Mouse (Mus musculus) C2C12 (cell line): ENCODE results near the gene Nectin3. TPM values are rescaled to one million over a fixed set of nuclear protein-coding genes. Genes with fewer than 3 reads are reported as not detected.

ENCODE experiments used
- H3K27me3 ChIP-seq: one replicate; pipeline ENCODE4 v1.6.1; 2011; ENCODE audit not compliant: control insufficient read depth, insufficient read depth, insufficient read length
- H3K36me3 ChIP-seq: one replicate; pipeline ENCODE4 v1.6.1; 2011; ENCODE audit not compliant: control insufficient read depth, insufficient read depth
- H3K4me3 ChIP-seq: one replicate; pipeline ENCODE4 v1.5.1; 2011; ENCODE audit warnings: mild to moderate bottlenecking, control low read depth; ENCODE audit not compliant: poor library complexity, insufficient read depth, severe bottlenecking
- H3K79me2 ChIP-seq: one replicate; pipeline ENCODE4 v1.6.1; 2011; ENCODE audit not compliant: control insufficient read depth, insufficient read depth
- H3K79me3 ChIP-seq: one replicate; pipeline ENCODE4 v1.6.1; 2011; ENCODE audit warnings: low read depth, control low read depth
- H3ac ChIP-seq: one replicate; pipeline ENCODE3; 2011; ENCODE audit warnings: low read depth; ENCODE audit not compliant: control insufficient read depth, insufficient read length
- CEBPB ChIP-seq: IDR thresholded peaks from one replicate; pipeline ENCODE4 v1.6.1; 2011; ENCODE audit warnings: low read depth, mild to moderate bottlenecking, control low read depth, moderate library complexity
- CTCF ChIP-seq: IDR thresholded peaks from one replicate; pipeline ENCODE4 v1.5.1; 2011; ENCODE audit not compliant: control insufficient read depth, insufficient read depth, insufficient read length
- FOSL1 ChIP-seq: IDR thresholded peaks from one replicate; pipeline ENCODE4 v1.8.0; 2011; ENCODE audit warnings: mild to moderate bottlenecking, low read length; ENCODE audit not compliant: poor library complexity, insufficient read depth, severe bottlenecking
- MAX ChIP-seq: IDR thresholded peaks from one replicate; pipeline ENCODE4 v1.6.1; 2011; ENCODE audit warnings: mild to moderate bottlenecking, control low read depth
- MYOD1 ChIP-seq: IDR thresholded peaks from one replicate; pipeline ENCODE4 v1.6.1; 2011; ENCODE audit warnings: low read depth; ENCODE audit not compliant: control insufficient read depth, insufficient read length
- MYOG ChIP-seq: IDR thresholded peaks from one replicate; pipeline ENCODE4 v1.6.1; 2011; ENCODE audit not compliant: control insufficient read depth, insufficient read length; ENCODE audit errors: extremely low read depth
- USF1 ChIP-seq: IDR thresholded peaks from one replicate; pipeline ENCODE4 v1.6.1; 2011; ENCODE audit warnings: low read depth, mild to moderate bottlenecking, control low read depth, moderate library complexity
- polyA plus RNA-seq: library from polyadenylated mRNA; unstranded; fragments of >200 nt; fragmentation: generic; extraction: Trizol; gene quantifications from one replicate; pipeline ENCODE4 v1.2.1, GENCODE M21; 2012; ENCODE audit warnings: missing spikeins

Gene Nectin3
- polyA plus RNA-seq, 1 experiment, result 12.4 TPM

GRCm38 (mm10) chr16:46451421-46451820, 46.9 kb downstream of the Nectin3 start:
- no peaks in the 10 kb centered on the region for H3K27me3 ChIP-seq
- no peak overlapping the region for H3ac ChIP-seq
- H3K79me2 ChIP-seq, result no peaks in the 10 kb centered on the region
- TF ChIP-seq CTCF, result no peak
- no peak for TF ChIP-seq MAX
- no peak for TF ChIP-seq USF1
- TF ChIP-seq CEBPB, result no peak
- no peak for TF ChIP-seq MYOD1
- no peak for TF ChIP-seq FOSL1
- no peak for TF ChIP-seq MYOG
- H3K79me3 ChIP-seq, result no peaks in the 10 kb centered on the region
- H3K4me3 ChIP-seq, result no peak overlapping the region
- peaks cover 34% of the 10 kb centered on the region for H3K36me3 ChIP-seq

- Histone ChIP-seq H3K36me3 (peaks cover 19% of the 10 kb centered on the region), H3K79me2 (no peaks in the 10 kb centered on the region), H3K79me3 (no peaks in the 10 kb centered on the region), H3K4me3 (no peak overlapping the region), H3K27me3 (no peaks in the 10 kb centered on the region), H3ac (no peak overlapping the region)
- TF ChIP-seq FOSL1, result no peak
- no peak for TF ChIP-seq CEBPB
- no peak for TF ChIP-seq MYOG
- no peak for TF ChIP-seq MYOD1
Observed at GRCm38 (mm10) chr16:46449013-46449412, 49.3 kb downstream of the Nectin3 start.

DNA sequence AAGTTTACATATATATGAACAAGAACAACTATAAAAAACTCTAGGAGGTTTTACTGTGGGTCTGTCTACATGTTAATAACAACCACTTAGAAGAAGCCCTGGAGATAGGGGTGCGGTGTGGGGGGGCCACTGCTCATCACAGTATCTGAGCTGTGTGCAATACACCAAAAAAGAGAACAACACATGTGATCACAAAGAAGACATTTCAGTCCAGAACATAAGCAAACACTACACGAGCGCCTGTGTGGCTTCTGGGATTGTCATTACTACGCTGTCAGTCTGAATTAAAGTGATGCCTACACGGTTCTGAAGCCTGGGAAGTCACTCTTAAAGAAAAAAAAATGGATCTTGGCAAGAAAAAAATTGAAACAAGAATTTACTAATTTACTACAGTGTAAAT, 67.0 kb downstream of the Nectin3 start:
- H3K4me3 ChIP-seq, result no peak overlapping the region
- no peaks in the 10 kb centered on the region for H3K36me3 ChIP-seq
- no peak for TF ChIP-seq MYOD1
- TF ChIP-seq USF1, result no peak
- TF ChIP-seq CTCF, result no peak
- no peak for TF ChIP-seq FOSL1
- no peak for TF ChIP-seq CEBPB
- no peak for TF ChIP-seq MAX
- H3K79me3 ChIP-seq, result no peaks in the 10 kb centered on the region
- no peaks in the 10 kb centered on the region for H3K79me2 ChIP-seq
- no peaks in the 10 kb centered on the region for H3K27me3 ChIP-seq
- no peak overlapping the region for H3ac ChIP-seq

DNA sequence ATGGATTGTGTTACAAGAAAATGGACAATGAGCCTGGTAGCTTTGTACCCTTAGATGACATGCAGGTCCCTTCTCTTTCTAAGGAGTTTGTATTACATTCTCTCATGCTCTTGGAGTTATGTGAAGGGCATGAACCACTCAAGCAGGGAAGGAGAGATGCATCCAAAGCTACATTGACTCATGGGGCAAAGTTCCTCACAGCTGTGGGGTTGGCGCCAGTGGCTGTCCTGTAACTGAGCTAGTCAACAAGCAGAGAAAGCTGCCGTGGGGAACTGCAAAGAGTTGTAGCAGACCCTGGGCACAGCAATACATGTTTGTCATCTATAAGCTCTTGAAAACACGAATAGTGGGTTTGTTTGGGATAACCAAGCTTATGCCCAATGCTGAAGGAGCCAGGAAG, 82.1 kb downstream of the Nectin3 start:
- no peaks in the 10 kb centered on the region for H3K36me3 ChIP-seq
- no peaks in the 10 kb centered on the region for H3K79me2 ChIP-seq
- H3K4me3 ChIP-seq, result no peak overlapping the region
- no peaks in the 10 kb centered on the region for H3K79me3 ChIP-seq
- no peak overlapping the region for H3ac ChIP-seq
- TF ChIP-seq MYOD1, result no peak
- no peak for TF ChIP-seq MYOG
- TF ChIP-seq CTCF, result no peak
- TF ChIP-seq CEBPB, result no peak
- no peak for TF ChIP-seq USF1
- TF ChIP-seq FOSL1, result no peak
- no peak for TF ChIP-seq MAX
- H3K27me3 ChIP-seq, result no peaks in the 10 kb centered on the region

DNA sequence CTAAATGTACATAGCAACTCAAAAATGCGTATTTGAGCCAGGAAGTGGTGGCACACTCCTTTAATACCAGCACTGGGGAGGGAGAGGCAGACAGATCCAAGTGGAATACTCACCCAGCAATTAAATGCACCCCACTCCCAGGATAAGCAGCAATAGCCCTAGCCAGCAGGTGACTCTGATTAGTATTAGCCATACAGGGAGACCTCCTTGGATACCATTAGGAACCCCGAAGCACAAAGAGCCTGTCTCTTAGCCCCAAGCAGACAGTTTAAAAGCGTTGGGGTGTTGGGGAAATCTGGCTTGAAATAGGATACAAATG, 87.6 kb downstream of the Nectin3 start:
- Histone ChIP-seq H3K27me3 (no peaks in the 10 kb centered on the region), H3K79me2 (no peaks in the 10 kb centered on the region), H3ac (no peak overlapping the region), H3K4me3 (no peak overlapping the region), H3K36me3 (no peaks in the 10 kb centered on the region), H3K79me3 (no peaks in the 10 kb centered on the region)
- TF ChIP-seq MAX (no peak), CEBPB (no peak), FOSL1 (no peak), MYOG (no peak), CTCF (no peak), MYOD1 (no peak), USF1 (no peak)

- no peaks in the 10 kb centered on the region for H3K79me2 ChIP-seq
- H3K36me3 ChIP-seq, result no peaks in the 10 kb centered on the region
- no peak for TF ChIP-seq FOSL1
- TF ChIP-seq MYOD1, result no peak
- TF ChIP-seq MAX, result no peak
- no peak for TF ChIP-seq CEBPB
- no peak for TF ChIP-seq MYOG
- TF ChIP-seq USF1, result no peak
Observed at GRCm38 (mm10) chr16:46410053-46410738, 88.1 kb downstream of the Nectin3 start.

More at GRCm38 (mm10) chr16:46410053-46410738, 88.1 kb downstream of the Nectin3 start:
- H3K27me3 ChIP-seq, result no peaks in the 10 kb centered on the region
- H3ac ChIP-seq, result no peak overlapping the region
- no peaks in the 10 kb centered on the region for H3K79me3 ChIP-seq
- H3K4me3 ChIP-seq, result no peak overlapping the region
